Mouse (Mus musculus) WW6 (cell line): ENCODE measurements around the gene Gm20388.
A peak's percentile ranks its signal among the peaks of the same experiment; 100 is the strongest.

Experiments used
- DNase-seq: peaks from one replicate; pipeline ENCODE4 v3.0.0-alpha.2; 2013; ENCODE audit warnings: low read depth, low spot score

Gm20388 gene

GRCm38 (mm10) chr8:123707137-123707536 lies 3796.5 kb downstream of the Gm20388 start:
- DNase-seq, result no peak

GRCm38 (mm10) chr8:123708729-123709128 lies 3798.1 kb downstream of the Gm20388 start:
- DNase-seq, result no peak

GRCm38 (mm10) chr8:123710335-123710734 lies 3799.7 kb downstream of the Gm20388 start:
- DNase-seq, result no peak

GRCm38 (mm10) chr8:123714451-123714850 lies 3803.8 kb downstream of the Gm20388 start:
- DNase-seq, result no peak

- no peak for DNase-seq
These were observed 3805.4 kb downstream of the Gm20388 start for GRCm38 (mm10) chr8:123715916-123716592.

- no peak for DNase-seq
These were observed 3806.5 kb downstream of the Gm20388 start for GRCm38 (mm10) chr8:123717104-123717503.

- DNase-seq, result no peak
These were observed 3807.2 kb downstream of the Gm20388 start for GRCm38 (mm10) chr8:123717516-123718490.

- DNase-seq, result no peak
These were observed 3808.1 kb downstream of the Gm20388 start for GRCm38 (mm10) chr8:123718752-123719151.

- DNase-seq, result no peak
These were observed 3808.6 kb downstream of the Gm20388 start for GRCm38 (mm10) chr8:123719280-123719679.

- DNase-seq, result no peak
These were observed 3809.2 kb downstream of the Gm20388 start for GRCm38 (mm10) chr8:123719811-123720210.

GRCm38 (mm10) chr8:123720471-123721001 lies 3809.9 kb downstream of the Gm20388 start:
- DNase-seq, result peak; percentile 71

GRCm38 (mm10) chr8:123722245-123722644 lies 3811.6 kb downstream of the Gm20388 start:
- peak; percentile 68 for DNase-seq

- DNase-seq, result no peak
These were observed 3814.1 kb downstream of the Gm20388 start for GRCm38 (mm10) chr8:123724752-123725151.

GRCm38 (mm10) chr8:123725261-123725660 lies 3814.6 kb downstream of the Gm20388 start:
- DNase-seq, result no peak

GRCm38 (mm10) chr8:123726759-123727158 lies 3816.1 kb downstream of the Gm20388 start:
- DNase-seq, result no peak

- DNase-seq, result no peak
These were observed 3818.6 kb downstream of the Gm20388 start for GRCm38 (mm10) chr8:123729055-123729785.

- DNase-seq, result no peak
These were observed 3819.3 kb downstream of the Gm20388 start for GRCm38 (mm10) chr8:123729786-123730411.

- DNase-seq, result no peak
These were observed 3821.7 kb downstream of the Gm20388 start for GRCm38 (mm10) chr8:123732332-123732731.

GRCm38 (mm10) chr8:123734486-123734885 lies 3823.8 kb downstream of the Gm20388 start:
- no peak for DNase-seq

- no peak for DNase-seq
These were observed 3826.3 kb downstream of the Gm20388 start for GRCm38 (mm10) chr8:123736974-123737373.

- DNase-seq, result no peak
These were observed 3829.6 kb downstream of the Gm20388 start for GRCm38 (mm10) chr8:123740263-123740662.
